Mouse (Mus musculus) lung, adult 2 months (tissue): Measurements from ENCODE around the gene Tmtc1.

Experiments used
- CTCF ChIP-seq: fragments of 200-500 bp; IDR thresholded peaks from 2 replicates; pipeline ENCODE4 v1.5.1; 2011; ENCODE audit warnings: mild to moderate bottlenecking, low read length, control low read depth; ENCODE audit not compliant: insufficient read depth
- POLR2A ChIP-seq: fragments of 200-500 bp; IDR thresholded peaks from 2 replicates; pipeline ENCODE4 v1.6.1; 2011; ENCODE audit warnings: low read depth, mild to moderate bottlenecking, control low read depth, low read length, borderline replicate concordance; ENCODE audit errors: extremely low read depth

- no peak for TF ChIP-seq CTCF
- TF ChIP-seq POLR2A = no peak
Measured at GRCm38 (mm10) chr6:148216752-148217151, 227.4 kb downstream of the Tmtc1 start.
